ENCODE assay signal across 17 mouse cellular contexts in genomic region chr2:13233254-13233835, GRCm38 (mm10). TPM values are rescaled to one million over a fixed set of nuclear protein-coding genes. Genes with fewer than 3 reads are reported as not detected.
DNase-seq lines count a peak whose midpoint lies in the region; ATAC-seq and TF ChIP-seq lines count a peak whose summit lies in the region.
"Had no signal": no experiment of that assay in that cellular context is flagged by ENCODE, and none has a peak within 500 bp of the region (broad histone marks: within the 10 kb centered on the region; RNA-seq: fewer than 3 reads in every experiment).

No protein-coding gene starts in this region.

- peak; percentile 7; the same call in 1 of the 2 replicates for ATAC-seq in kidney, embryonic 15.5 days (replicated peaks; ENCODE audit: low FRiP score)
- peak; percentile 67 for ATAC-seq in common myeloid progenitor, adult 5-6 weeks (replicated peaks; ENCODE audit: low read depth, poor library complexity, severe bottlenecking)
- ATAC-seq in limb, embryonic 14.5 days (ENCODE audit: low FRiP score, low read depth), result no peak

- H3K4me2 ChIP-seq in kidney, embryonic 15.5 days, result peak overlapping the region; percentile 7
- peak overlapping the region; percentile 34 for H3K4me2 ChIP-seq in limb, embryonic 14.5 days (replicated peaks; ENCODE audit: low read depth, low read length, severe bottlenecking)
- H3K4me2 ChIP-seq: hindbrain, embryonic 13.5 days had no signal

- H3K4me1 ChIP-seq in kidney, embryonic 15.5 days, result peaks cover 16% of the 10 kb centered on the region
- H3K4me1 ChIP-seq in limb, embryonic 14.5 days (ENCODE audit: control insufficient read depth, insufficient read depth, low read length), result peaks cover 11% of the 10 kb centered on the region; the same call in 1 of the 2 replicates
- H3K4me1 ChIP-seq in cerebellum, adult 2 months (ENCODE audit: control insufficient read depth, insufficient read depth, low read length), result 0 out of 2 replicates have a peak, but pooled peaks cover 3% of the 10 kb centered on the region

- no peak overlapping the region for H3K9ac ChIP-seq in kidney, embryonic 15.5 days
- H3K9ac ChIP-seq in limb, embryonic 14.5 days (ENCODE audit: low read depth, low read length, severe bottlenecking), result no peak overlapping the region
- H3K9ac ChIP-seq: heart, embryonic 13.5 days; hindbrain, embryonic 13.5 days had no signal

- DNase-seq in kidney, adult 8-10 months, result no peak
- peak; percentile 38 for DNase-seq in A20 (ENCODE audit: low read depth, low spot score)
- DNase-seq in limb, embryonic 14.5 days (ENCODE audit: low spot score), result no peak
- DNase-seq in cerebellum, adult 8-10 months, result no peak
- no peak for DNase-seq in layer of hippocampus, adult 11-12 months (ENCODE audit: low spot score)
- DNase-seq in cerebellum, adult 2 months, result no peak
- DNase-seq: adrenal gland, postnatal 36 days; gastrocnemius, postnatal 25 days; left cerebral cortex, postnatal 4 days; lung, adult 2 months; thymus, postnatal 25 days had no signal

- no peaks in the 10 kb centered on the region for H3K9me3 ChIP-seq in kidney, embryonic 15.5 days (replicated peaks)
- H3K9me3 ChIP-seq in limb, embryonic 14.5 days (ENCODE audit: control insufficient read depth, low read length), result no peaks in the 10 kb centered on the region
- H3K9me3 ChIP-seq: heart, embryonic 13.5 days; hindbrain, embryonic 13.5 days; megakaryocyte, embryonic 14.5 days had no signal

- WGBS in kidney, embryonic 15.5 days, result 43% methylated on average over 12 of the region's 12 CpGs
- 34% methylated on average over 12 of the region's 12 CpGs for WGBS in limb, embryonic 14.5 days
- WGBS in cerebellum, adult 2 months, result 85% methylated on average over 12 of the region's 12 CpGs

- peaks cover 16% of the 10 kb centered on the region; the same call in 1 of the 2 replicates for H3K27me3 ChIP-seq in kidney, embryonic 15.5 days
- no peaks in the 10 kb centered on the region; the same call in 1 of the 2 replicates for H3K27me3 ChIP-seq in limb, embryonic 14.5 days (ENCODE audit: control insufficient read depth, insufficient read depth, low read length)
- no peaks in the 10 kb centered on the region for H3K27me3 ChIP-seq in cerebellum, adult 2 months (ENCODE audit: control insufficient read depth, insufficient read depth, low read length)
- H3K27me3 ChIP-seq: heart, embryonic 13.5 days; hindbrain, embryonic 13.5 days; megakaryocyte, embryonic 14.5 days had no signal

- no peaks in the 10 kb centered on the region for H3K36me3 ChIP-seq in kidney, embryonic 15.5 days
- H3K36me3 ChIP-seq in limb, embryonic 14.5 days (ENCODE audit: control insufficient read depth, insufficient read depth, low read length), result no peaks in the 10 kb centered on the region
- H3K36me3 ChIP-seq: hindbrain, embryonic 13.5 days had no signal

- no peak for TF ChIP-seq CTCF in cerebellum, adult 2 months (IDR thresholded peaks at IDR 0.05; ENCODE audit: borderline replicate concordance, insufficient read depth, low read depth, low read length)

- no peak overlapping the region for H3K27ac ChIP-seq in kidney, embryonic 15.5 days
- 0 out of 2 replicates have a peak overlapping the region, but pooled peaks have one; percentile 19 for H3K27ac ChIP-seq in limb, embryonic 14.5 days (replicated peaks; ENCODE audit: low read depth, low read length)
- H3K27ac ChIP-seq in cerebellum, adult 2 months (ENCODE audit: insufficient read depth, low read length), result no peak overlapping the region
- H3K27ac ChIP-seq: heart, embryonic 13.5 days; hindbrain, embryonic 13.5 days had no signal

- TF ChIP-seq POLR2A in limb, embryonic 14.5 days (IDR thresholded peaks at IDR 0.05; ENCODE audit: borderline replicate concordance, extremely low read depth, insufficient read depth, insufficient read length), result no peak
- no peak for TF ChIP-seq POLR2A in cerebellum, adult 2 months (IDR thresholded peaks at IDR 0.05; ENCODE audit: borderline replicate concordance, insufficient read depth, low read length)

- H3K4me3 ChIP-seq in kidney, embryonic 15.5 days (replicated peaks), result no peak overlapping the region
- H3K4me3 ChIP-seq in limb, embryonic 14.5 days (replicated peaks; ENCODE audit: low read length), result no peak overlapping the region
- H3K4me3 ChIP-seq in cerebellum, adult 2 months (replicated peaks; ENCODE audit: insufficient read depth, low read depth, low read length), result no peak overlapping the region
- H3K4me3 ChIP-seq: erythroblast, embryonic 14.5 days; heart, embryonic 13.5 days; hindbrain, embryonic 13.5 days; megakaryocyte, embryonic 14.5 days had no signal

RNA-seq across cellular contexts. Expression of gene Rsu1, which starts 37.9 kb away (rescaled TPM):
- polyA plus RNA-seq in kidney, embryonic 15.5 days (2015; fragmentation: Nextera tagmentation; extraction: Ambion mirVana), result 131 and 140 TPM in 2 replicates
- 137 and 143 TPM in 2 replicates for total RNA-seq in common myeloid progenitor, adult 5-6 weeks (2017)
- polyA plus RNA-seq in limb, embryonic 14.5 days (2012; rRNA removed), result 91.7 and 115 TPM in 2 replicates
- 119 and 126 TPM in 2 replicates for polyA plus RNA-seq in limb, embryonic 14.5 days (2014; fragmentation: Nextera tagmentation; extraction: Ambion mirVana)
- 34.3 and 41.3 TPM in 2 replicates for polyA plus RNA-seq in cerebellum, adult 2 months (2012; rRNA removed)
